Mouse (Mus musculus): ENCODE data around the gene Dmrta2.

GRCm38 (mm10) chr4:109986748-109987355 lies 9.0 kb downstream of the Dmrta2 start:
- TF ChIP-seq CTCF (IDR thresholded peaks at IDR 0.05; ENCODE audit: low read depth) (no peak), EP300 (optimal IDR thresholded peaks at IDR 0.05) (no peak)

Data from stomach, postnatal 0 days (tissue).